Mouse (Mus musculus): ENCODE data around the gene Gm21488. TPM values are rescaled to one million over a fixed set of nuclear protein-coding genes. Genes with fewer than 3 reads are reported as not detected.
"Not testable (repeated sequence)": the region's sequence is repeated elsewhere in the genome, so short reads cannot be mapped to it uniquely, and the experiment has no call there.

Gm21488 gene
- not detected for total RNA-seq (2021)

- intact Hi-C loops (cut with DNase I); DNase-seq (ENCODE audit: low spot score in 2 of 2): not testable (repeated sequence)
Observed at GRCm38 (mm10) chrY:27521820-27522219, at the start of gene Gm21488. TSS of gene Gm21488 (minus strand) at chrY:27521920.
